Comparison of ENCODE assay signal across 17 mouse cellular contexts in genomic region chr5:139949363-139949762, GRCm38 (mm10). TPM values are rescaled to one million over a fixed set of nuclear protein-coding genes. Genes with fewer than 3 reads are reported as not detected.
DNase-seq lines count a peak whose midpoint lies in the region; ATAC-seq and TF ChIP-seq lines count a peak whose summit lies in the region.
"Had no signal": no experiment of that assay in that cellular context is flagged by ENCODE, and none has a peak within 500 bp of the region (broad histone marks: within the 10 kb centered on the region; RNA-seq: fewer than 3 reads in every experiment).

No protein-coding gene starts in this region.

- 45% methylated on average over 8 of the region's 8 CpGs for WGBS in forebrain, embryonic 10.5 days
- 29% methylated on average over 8 of the region's 8 CpGs for WGBS in forebrain, embryonic 15.5 days
- 22% methylated on average over 8 of the region's 8 CpGs for WGBS in embryonic facial prominence, embryonic 10.5 days
- WGBS in limb, embryonic 12.5 days = 16% methylated on average over 8 of the region's 8 CpGs

- no peak for TF ChIP-seq CTCF in E14TG2a.4 (conservative IDR thresholded peaks at IDR 0.05; ENCODE audit: low read length)

- intact Hi-C loops in left cerebral cortex, postnatal 10 days (cut with DNase I) = no loop called here

- no peak for DNase-seq in forebrain, embryonic 10.5 days (ENCODE audit: extremely low spot score, low spot score)
- DNase-seq in embryonic facial prominence, embryonic 10.5 days (ENCODE audit: low spot score) = peak; percentile 29
- DNase-seq in left cerebral cortex, postnatal 10 days (ENCODE audit: extremely low spot score in 1 of 2, low spot score in 2 of 2) = no peak
- no peak for DNase-seq in layer of hippocampus, adult 9-10 months (ENCODE audit: low spot score)
- DNase-seq in left cerebral cortex, adult 18-20 months (ENCODE audit: low spot score in 2 of 2) = no peak
- DNase-seq: adrenal gland, adult 2 months; cerebellum, adult 2 months; heart, postnatal 10 days; layer of hippocampus, adult 9-11 months; lung, postnatal 10 days; right cerebral cortex, postnatal 4 days had no signal

- H3K4me3 ChIP-seq in forebrain, embryonic 10.5 days = no peak overlapping the region
- no peak overlapping the region for H3K4me3 ChIP-seq in forebrain, embryonic 15.5 days
- H3K4me3 ChIP-seq in E14TG2a.4 (replicated peaks; ENCODE audit: low read length) = peak overlapping the region; percentile 63
- no peak overlapping the region for H3K4me3 ChIP-seq in embryonic facial prominence, embryonic 10.5 days
- no peak overlapping the region for H3K4me3 ChIP-seq in limb, embryonic 12.5 days (replicated peaks)
- H3K4me3 ChIP-seq: kidney, embryonic 15.5 days; liver, embryonic 15.5 days; megakaryocyte, embryonic 14.5 days had no signal

- no peaks in the 10 kb centered on the region for H3K9me3 ChIP-seq in forebrain, embryonic 10.5 days
- H3K9me3 ChIP-seq in forebrain, embryonic 15.5 days = no peaks in the 10 kb centered on the region
- H3K9me3 ChIP-seq in E14TG2a.4 (ENCODE audit: low read length) = no peaks in the 10 kb centered on the region; the same call in 1 of the 2 replicates
- H3K9me3 ChIP-seq in embryonic facial prominence, embryonic 10.5 days = no peaks in the 10 kb centered on the region
- H3K9me3 ChIP-seq in limb, embryonic 12.5 days = no peaks in the 10 kb centered on the region
- H3K9me3 ChIP-seq: kidney, embryonic 15.5 days; liver, embryonic 15.5 days; megakaryocyte, embryonic 14.5 days had no signal

- H3K27me3 ChIP-seq in forebrain, embryonic 10.5 days (ENCODE audit: poor library complexity, severe bottlenecking) = no peaks in the 10 kb centered on the region
- H3K27me3 ChIP-seq in forebrain, embryonic 15.5 days = no peaks in the 10 kb centered on the region
- peaks cover 39% of the 10 kb centered on the region for H3K27me3 ChIP-seq in E14TG2a.4 (ENCODE audit: insufficient read depth, low read length)
- peaks cover 4% of the 10 kb centered on the region; the same call in 1 of the 2 replicates for H3K27me3 ChIP-seq in embryonic facial prominence, embryonic 10.5 days (replicated peaks; ENCODE audit: low read depth, poor library complexity, severe bottlenecking)
- H3K27me3 ChIP-seq in limb, embryonic 12.5 days = peaks cover 10% of the 10 kb centered on the region
- H3K27me3 ChIP-seq: kidney, embryonic 15.5 days; liver, embryonic 15.5 days had no signal

- H3K4me1 ChIP-seq in forebrain, embryonic 10.5 days = peaks cover 32% of the 10 kb centered on the region
- H3K4me1 ChIP-seq in forebrain, embryonic 15.5 days = peaks cover 24% of the 10 kb centered on the region
- peaks cover 53% of the 10 kb centered on the region for H3K4me1 ChIP-seq in E14TG2a.4 (replicated peaks; ENCODE audit: low read depth, low read length)
- peaks cover 31% of the 10 kb centered on the region for H3K4me1 ChIP-seq in embryonic facial prominence, embryonic 10.5 days
- H3K4me1 ChIP-seq in limb, embryonic 12.5 days (replicated peaks) = peaks cover 30% of the 10 kb centered on the region
- H3K4me1 ChIP-seq: liver, embryonic 15.5 days had no signal

- H3K36me3 ChIP-seq in forebrain, embryonic 10.5 days (replicated peaks) = no peaks in the 10 kb centered on the region
- H3K36me3 ChIP-seq in forebrain, embryonic 15.5 days = no peaks in the 10 kb centered on the region
- no peaks in the 10 kb centered on the region for H3K36me3 ChIP-seq in E14TG2a.4 (ENCODE audit: insufficient read depth, low read length)
- no peaks in the 10 kb centered on the region for H3K36me3 ChIP-seq in embryonic facial prominence, embryonic 10.5 days (replicated peaks)
- H3K36me3 ChIP-seq in limb, embryonic 12.5 days = no peaks in the 10 kb centered on the region
- H3K36me3 ChIP-seq: kidney, embryonic 15.5 days; liver, embryonic 15.5 days had no signal

- H3K4me2 ChIP-seq in forebrain, embryonic 15.5 days (replicated peaks) = no peak overlapping the region
- peak overlapping the region; percentile 15; the same call in 1 of the 2 replicates for H3K4me2 ChIP-seq in limb, embryonic 12.5 days
- H3K4me2 ChIP-seq: kidney, embryonic 15.5 days; liver, embryonic 15.5 days had no signal

- H3K9ac ChIP-seq in forebrain, embryonic 15.5 days (replicated peaks) = no peak overlapping the region
- H3K9ac ChIP-seq in limb, embryonic 12.5 days (replicated peaks) = 0 out of 2 replicates have a peak overlapping the region, but pooled peaks have one; percentile 18
- H3K9ac ChIP-seq: kidney, embryonic 15.5 days; liver, embryonic 15.5 days had no signal

- peak overlapping the region; percentile 60 for H3K27ac ChIP-seq in forebrain, embryonic 10.5 days
- no peak overlapping the region for H3K27ac ChIP-seq in forebrain, embryonic 15.5 days (replicated peaks)
- 0 out of 2 replicates have a peak overlapping the region, but pooled peaks have one; percentile 36 for H3K27ac ChIP-seq in embryonic facial prominence, embryonic 10.5 days (replicated peaks)
- H3K27ac ChIP-seq in limb, embryonic 12.5 days = peak overlapping the region; percentile 35; the same call in 1 of the 2 replicates
- H3K27ac ChIP-seq: kidney, embryonic 15.5 days; liver, embryonic 15.5 days had no signal

- ATAC-seq in forebrain, embryonic 15.5 days (replicated peaks) = no peak
- no peak for ATAC-seq in limb, embryonic 12.5 days (ENCODE audit: insufficient number of reproducible peaks, insufficient read depth, low FRiP score, low TSS enrichment, low read depth)

RNA-seq across cellular contexts. Expression of gene Elfn1, which starts 41.6 kb away (rescaled TPM):
- polyA plus RNA-seq in forebrain, embryonic 10.5 days (2016; fragmentation: Nextera tagmentation; extraction: Ambion mirVana) = 0.07 and 0.32 TPM in 2 replicates
- polyA plus RNA-seq in forebrain, embryonic 15.5 days (2015; fragmentation: Nextera tagmentation; extraction: Ambion mirVana) = 2.4 and 2.6 TPM in 2 replicates
- 0.12 and 0.40 TPM in 2 replicates for polyA plus RNA-seq in embryonic facial prominence, embryonic 10.5 days (2016; fragmentation: Nextera tagmentation; extraction: Ambion mirVana)
- polyA plus RNA-seq in limb, embryonic 12.5 days (2016; fragmentation: Nextera tagmentation; extraction: Ambion mirVana) = 0.28 and 0.35 TPM in 2 replicates
- 10 to 100 TPM; 40.4 to 48.8 TPM for total RNA-seq in left cerebral cortex, postnatal 10 days (2021)
- 10 to 100 TPM; 32.3 to 36.1 TPM for total RNA-seq in left cerebral cortex, adult 18-20 months (2021)
